Mouse (Mus musculus) liver, postnatal 0 days (tissue): ENCODE data around the gene Crim1. TPM values are rescaled to one million over a fixed set of nuclear protein-coding genes. Genes with fewer than 3 reads are reported as not detected.

ENCODE experiments used
- ATAC-seq: fragments of 200-750 bp; cut with Nextera tagmentation; 2 replicates; pipeline ENCODE4 v1.8.0; 2017; ENCODE audit warnings: mild to moderate bottlenecking, moderate library complexity
- DNase-seq: peaks from one replicate; pipeline ENCODE4 v3.0.0-alpha.2; 2016
- H3K27ac ChIP-seq: fragments of 300-500 bp; sonication (generic); 2 replicates; pipeline ENCODE4 v1.5.1; 2014; ENCODE audit warnings: antibody characterized with exemption, moderate library complexity, mild to moderate bottlenecking, low read depth
- H3K27me3 ChIP-seq: fragments of 300-500 bp; sonication (generic); 2 replicates; pipeline ENCODE4 v1.6.1; 2014; ENCODE audit warnings: low read length, control low read depth, mixed read lengths; ENCODE audit not compliant: insufficient read depth
- H3K36me3 ChIP-seq: fragments of 300-500 bp; sonication (generic); replicated peaks from 2 replicates; pipeline ENCODE4 v1.6.1; 2014; ENCODE audit warnings: mild to moderate bottlenecking, control low read depth, low read length, moderate library complexity, mixed read lengths; ENCODE audit not compliant: insufficient read depth
- H3K4me1 ChIP-seq: fragments of 300-500 bp; sonication (generic); 2 replicates; pipeline ENCODE4 v1.6.1; 2014; ENCODE audit warnings: antibody characterized with exemption, mild to moderate bottlenecking, control low read depth; ENCODE audit not compliant: insufficient read depth
- H3K4me2 ChIP-seq: fragments of 300-500 bp; sonication (generic); 2 replicates; pipeline ENCODE4 v1.6.1; 2014; ENCODE audit warnings: low read depth, mild to moderate bottlenecking, low read length, moderate library complexity, mixed read lengths
- H3K4me3 ChIP-seq: fragments of 300-500 bp; sonication (generic); 2 replicates; pipeline ENCODE4 v1.5.1; 2014; ENCODE audit warnings: low read depth, low read length
- H3K9ac ChIP-seq: fragments of 300-500 bp; sonication (generic); replicated peaks from 2 replicates; pipeline ENCODE4 v1.6.1; 2014; ENCODE audit warnings: mild to moderate bottlenecking, moderate library complexity
- H3K9me3 ChIP-seq: fragments of 300-500 bp; sonication (generic); 2 replicates; pipeline ENCODE4 v1.6.1; 2016; ENCODE audit warnings: mild to moderate bottlenecking, control low read depth, low read length, mixed read lengths
- CTCF ChIP-seq: sonication (generic); IDR thresholded peaks from 2 replicates; pipeline ENCODE4 v1.5.1; 2016; ENCODE audit warnings: antibody characterized with exemption, low read depth
- EP300 ChIP-seq: IDR thresholded peaks from 2 replicates; pipeline ENCODE4 v1.6.1; 2016; ENCODE audit warnings: antibody characterized with exemption, low read depth, mild to moderate bottlenecking
- WGBS: fragments of 180-500 bp; shearing (Covaris S2); extraction: QIAGEN DNeasy Blood & Tissue Kit; methylation state at CpG from one replicate; pipeline ENCODE4 v1.1.7; 2014; ENCODE audit not compliant: insufficient replicate concordance; 5-methylcytosine and 5-hydroxymethylcytosine counted together
- polyA plus RNA-seq: library from polyadenylated mRNA; unstranded; fragments of >200 nt; fragmentation: Nextera tagmentation; extraction: Ambion mirVana; gene quantifications from 2 replicates; pipeline ENCODE4 v1.2.1, GENCODE M21; 2015

The Crim1 gene
- polyA plus RNA-seq, 1 experiment from 2014 or later = 0.86 TPM

DNA sequence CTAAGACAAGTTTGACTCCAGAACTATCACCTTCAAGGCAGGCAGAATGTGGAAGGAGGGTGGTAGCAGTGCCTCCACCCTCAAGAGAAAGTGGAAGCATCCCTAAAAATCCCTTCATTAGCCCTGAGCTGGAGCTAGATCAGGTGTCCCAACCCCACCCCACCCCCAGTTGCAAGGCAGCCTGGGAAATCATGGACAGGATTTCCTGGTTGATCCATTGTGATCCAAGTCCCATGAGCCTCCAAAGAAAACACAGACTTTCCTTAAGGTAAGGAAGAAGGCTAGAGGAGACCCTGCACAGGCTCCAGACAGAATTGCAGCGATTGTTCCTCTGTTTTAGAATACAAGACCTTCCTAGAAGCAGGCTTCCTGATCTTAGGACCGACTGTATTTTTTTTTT lies 154.4 kb downstream of the Crim1 start:
- Histone ChIP-seq H3K4me2 (no peak overlapping the region), H3K9me3 (no peaks in the 10 kb centered on the region), H3K4me3 (no peak overlapping the region), H3K27me3 (no peaks in the 10 kb centered on the region), H3K36me3 (no peaks in the 10 kb centered on the region), H3K9ac (no peak overlapping the region), H3K27ac (no peak overlapping the region), H3K4me1 (no peaks in the 10 kb centered on the region)
- 72% methylated on average over 2 of the region's 2 CpGs for WGBS
- TF ChIP-seq CTCF (no peak), EP300 (no peak)
- DNase-seq = no peak
- ATAC-seq = no peak

- Histone ChIP-seq H3K4me1 (no peaks in the 10 kb centered on the region), H3K4me2 (no peak overlapping the region), H3K27me3 (no peaks in the 10 kb centered on the region), H3K4me3 (no peak overlapping the region), H3K9me3 (no peaks in the 10 kb centered on the region), H3K36me3 (no peaks in the 10 kb centered on the region), H3K27ac (no peak overlapping the region), H3K9ac (no peak overlapping the region)
- WGBS = 87% methylated on average over 12 of the region's 12 CpGs
- DNase-seq (no peak), ATAC-seq (no peak)
- TF ChIP-seq CTCF (no peak), EP300 (no peak)
Observed at GRCm38 (mm10) chr17:78354871-78355270, 154.8 kb downstream of the Crim1 start.

DNA sequence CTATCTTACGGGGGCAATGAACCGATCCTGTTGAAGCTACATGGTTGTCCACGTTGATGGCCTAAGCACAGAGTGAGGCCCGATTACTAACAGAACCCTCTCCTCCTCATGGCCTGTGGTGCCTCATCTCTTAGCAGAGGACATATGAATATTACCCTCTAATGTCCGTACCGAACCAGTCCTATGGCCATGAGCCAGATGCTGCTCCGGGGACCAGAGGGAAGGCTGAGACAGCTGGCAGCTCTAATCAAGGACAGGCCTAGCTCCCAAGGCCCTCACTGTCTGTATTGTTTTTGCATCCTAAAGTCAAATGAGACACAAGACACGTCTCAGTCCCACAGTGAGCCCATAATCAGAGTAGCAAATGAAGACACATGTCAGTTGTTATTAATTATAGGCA lies 155.6 kb downstream of the Crim1 start:
- no peaks in the 10 kb centered on the region for H3K9me3 ChIP-seq
- DNase-seq = no peak
- no peak for ATAC-seq
- H3K27ac ChIP-seq = no peak overlapping the region
- H3K27me3 ChIP-seq = no peaks in the 10 kb centered on the region
- no peak overlapping the region for H3K4me2 ChIP-seq
- no peaks in the 10 kb centered on the region for H3K4me1 ChIP-seq
- H3K36me3 ChIP-seq = no peaks in the 10 kb centered on the region
- H3K4me3 ChIP-seq = no peak overlapping the region
- H3K9ac ChIP-seq = no peak overlapping the region
- 80% methylated on average over 8 of the region's 8 CpGs for WGBS
- TF ChIP-seq CTCF (no peak), EP300 (no peak)

DNA sequence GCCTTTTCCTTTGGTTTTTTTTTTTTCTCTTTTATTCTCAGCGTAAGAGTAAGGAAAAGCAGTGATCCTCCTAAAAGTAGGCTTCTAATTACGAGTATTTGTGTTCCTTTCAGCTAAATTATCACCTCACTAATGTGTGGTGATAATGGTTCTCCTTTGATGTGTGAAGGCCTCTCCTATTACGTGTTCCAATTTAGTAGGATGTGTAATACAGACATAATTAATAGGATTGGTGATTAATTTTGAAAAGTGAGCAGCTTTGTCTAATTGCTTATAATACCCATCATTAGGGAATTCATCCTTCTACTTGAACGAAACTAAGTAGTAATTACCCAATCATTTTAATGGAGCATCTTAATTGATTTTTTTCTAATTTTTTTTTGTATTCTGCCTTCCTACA lies 157.7 kb downstream of the Crim1 start:
- H3K36me3 ChIP-seq = no peaks in the 10 kb centered on the region
- H3K4me3 ChIP-seq = no peak overlapping the region
- H3K4me2 ChIP-seq = no peak overlapping the region
- DNase-seq (no peak), ATAC-seq (no peak)
- H3K9ac ChIP-seq = no peak overlapping the region
- no peaks in the 10 kb centered on the region for H3K4me1 ChIP-seq
- H3K27me3 ChIP-seq = no peaks in the 10 kb centered on the region
- TF ChIP-seq EP300 = no peak
- TF ChIP-seq CTCF = no peak
- WGBS = 82% methylated on average over 4 of the region's 4 CpGs
- H3K9me3 ChIP-seq = no peaks in the 10 kb centered on the region
- H3K27ac ChIP-seq = no peak overlapping the region

GRCm38 (mm10) chr17:78358251-78358726 lies 158.2 kb downstream of the Crim1 start:
- H3K4me1 ChIP-seq = peaks cover 3% of the 10 kb centered on the region; the same call in 1 of the 2 replicates
- DNase-seq (no peak), ATAC-seq (no peak)
- H3K27me3 ChIP-seq = no peaks in the 10 kb centered on the region
- 83% methylated on average over 7 of the region's 7 CpGs for whole genome bisulfite sequencing
- H3K4me2 ChIP-seq = no peak overlapping the region
- H3K9me3 ChIP-seq = no peaks in the 10 kb centered on the region
- no peak overlapping the region for H3K4me3 ChIP-seq
- TF ChIP-seq CTCF (no peak), EP300 (no peak)
- no peaks in the 10 kb centered on the region for H3K36me3 ChIP-seq
- no peak overlapping the region for H3K27ac ChIP-seq
- H3K9ac ChIP-seq = no peak overlapping the region

DNA sequence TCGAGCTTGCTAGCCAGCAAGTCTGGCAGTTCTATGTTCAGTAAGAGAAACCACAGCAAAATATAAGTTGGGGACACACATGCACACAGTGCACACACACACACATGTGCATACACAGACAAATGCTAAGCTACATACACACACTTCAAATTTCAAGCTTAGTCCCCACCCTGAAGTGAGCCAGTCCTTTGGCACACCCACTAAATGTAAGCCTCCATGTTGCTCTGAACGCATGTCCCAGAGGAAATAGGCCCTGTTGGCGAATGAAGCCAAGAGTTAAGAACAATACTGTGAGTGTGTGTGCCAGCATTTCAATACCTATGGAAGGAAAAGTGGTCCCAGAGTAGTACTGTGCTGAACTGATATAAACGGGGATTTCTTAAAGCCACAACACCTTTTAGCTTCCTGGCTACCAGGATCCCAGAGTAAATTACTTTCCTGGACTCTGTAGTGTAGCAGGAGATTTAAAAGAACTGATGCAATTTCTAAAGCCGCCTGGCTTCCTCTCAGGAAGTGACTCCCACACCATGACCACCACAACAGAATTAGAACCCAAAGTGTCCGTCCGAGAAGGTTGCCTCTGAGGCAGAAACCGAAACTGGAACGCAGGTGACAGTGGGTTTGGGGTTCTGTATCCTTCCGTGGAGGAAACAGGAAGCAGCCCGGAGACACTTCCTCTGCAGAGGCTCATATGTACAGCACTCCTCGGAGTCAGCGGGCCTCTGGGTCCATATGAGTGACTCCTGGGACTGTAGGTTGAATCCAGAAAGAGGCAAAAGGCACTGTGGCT lies 162.1 kb downstream of the Crim1 start:
- Histone ChIP-seq H3K27ac (peak overlapping the region; percentile 17), H3K9ac (peak overlapping the region; percentile 1; the same call in 1 of the 2 replicates), H3K9me3 (no peaks in the 10 kb centered on the region), H3K4me2 (peak overlapping the region; percentile 54), H3K4me1 (peaks cover 5% of the 10 kb centered on the region; the same call in 1 of the 2 replicates), H3K4me3 (peak overlapping the region; percentile 14), H3K36me3 (no peaks in the 10 kb centered on the region), H3K27me3 (no peaks in the 10 kb centered on the region)
- 35% methylated on average over 13 of the region's 13 CpGs for WGBS
- ATAC-seq (peak; percentile 77), DNase-seq (peak; percentile 56)
- TF ChIP-seq EP300 = no peak
- no peak for TF ChIP-seq CTCF
